In the genomic region with DNA sequence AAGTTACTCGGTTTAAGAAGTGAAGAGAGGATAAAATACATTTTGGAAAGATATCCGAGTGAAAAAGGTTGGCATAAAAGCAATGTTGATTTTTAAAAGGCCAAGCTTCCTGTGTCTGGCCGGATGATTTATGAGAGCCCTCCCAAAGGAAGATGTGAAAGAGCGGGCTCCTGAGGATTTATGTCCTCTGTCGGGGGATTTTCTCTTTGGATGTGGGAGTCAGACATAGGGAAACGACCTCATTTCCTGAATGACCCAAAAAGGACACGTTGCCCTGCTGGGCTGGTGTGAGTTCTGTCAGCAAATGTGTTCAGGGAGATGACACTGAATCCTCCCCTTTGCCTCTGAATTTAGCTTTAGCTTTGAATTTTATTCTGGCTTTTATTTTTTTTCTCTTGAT, we compare ENCODE assay signal across 11 mouse cellular contexts. TPM values are rescaled to one million over a fixed set of nuclear protein-coding genes. Genes with fewer than 3 reads are reported as not detected.
DNase-seq lines count a peak whose midpoint lies in the region; ATAC-seq and TF ChIP-seq lines count a peak whose summit lies in the region.
"Had no signal": no experiment of that assay in that cellular context is flagged by ENCODE, and none has a peak within 500 bp of the region (broad histone marks: within the 10 kb centered on the region; RNA-seq: fewer than 3 reads in every experiment).

No protein-coding gene starts in this region.

- peak; percentile 73 for DNase-seq in lung, embryonic 14.5 days
- DNase-seq in lung, adult 2 months: no peak
- peak; percentile 73 for DNase-seq in embryo, embryonic 10.5 days (ENCODE audit: low spot score)
- peak; percentile 74 for DNase-seq in kidney, adult 9 months
- no peak for DNase-seq in embryonic facial prominence, embryonic 10.5 days (ENCODE audit: low spot score)
- DNase-seq in retina, postnatal 1 day: no peak
- DNase-seq: thymus, postnatal 14 days had no signal

- H3K27me3 ChIP-seq in lung, embryonic 14.5 days (ENCODE audit: insufficient read depth, low read length): no peaks in the 10 kb centered on the region
- H3K27me3 ChIP-seq in neural tube, embryonic 13.5 days: no peaks in the 10 kb centered on the region
- no peaks in the 10 kb centered on the region for H3K27me3 ChIP-seq in embryonic facial prominence, embryonic 10.5 days (replicated peaks; ENCODE audit: low read depth, poor library complexity, severe bottlenecking)
- H3K27me3 ChIP-seq: forebrain, embryonic 15.5 days; limb, embryonic 13.5 days; midbrain, embryonic 15.5 days had no signal

- TF ChIP-seq CTCF in lung, embryonic 14.5 days (IDR thresholded peaks at IDR 0.05; ENCODE audit: low read depth): no peak
- no peak for TF ChIP-seq CTCF in lung, adult 2 months (IDR thresholded peaks at IDR 0.05; ENCODE audit: insufficient read depth, low read length)

- no peak overlapping the region for H3K9ac ChIP-seq in lung, embryonic 14.5 days
- H3K9ac ChIP-seq in neural tube, embryonic 13.5 days: 0 out of 2 replicates have a peak overlapping the region, but pooled peaks have one; percentile 27
- H3K9ac ChIP-seq: forebrain, embryonic 15.5 days; limb, embryonic 13.5 days; midbrain, embryonic 15.5 days had no signal

- H3K9me3 ChIP-seq in lung, embryonic 14.5 days (ENCODE audit: low read depth, low read length): no peaks in the 10 kb centered on the region
- no peaks in the 10 kb centered on the region for H3K9me3 ChIP-seq in neural tube, embryonic 13.5 days
- H3K9me3 ChIP-seq in embryonic facial prominence, embryonic 10.5 days: no peaks in the 10 kb centered on the region
- H3K9me3 ChIP-seq: forebrain, embryonic 15.5 days; limb, embryonic 13.5 days; midbrain, embryonic 15.5 days had no signal

- 30% methylated on average over 7 of the region's 7 CpGs for WGBS in lung, embryonic 14.5 days
- WGBS in lung, adult 2 months: 26% methylated on average over 7 of the region's 7 CpGs
- WGBS in neural tube, embryonic 13.5 days: 6% methylated on average over 7 of the region's 7 CpGs
- WGBS in embryonic facial prominence, embryonic 10.5 days: 53% methylated on average over 7 of the region's 7 CpGs

- H3K4me1 ChIP-seq in lung, embryonic 14.5 days (ENCODE audit: insufficient read depth): peaks cover 24% of the 10 kb centered on the region
- H3K4me1 ChIP-seq in lung, adult 2 months (ENCODE audit: control insufficient read depth, insufficient read depth, low read length): peaks cover 25% of the 10 kb centered on the region
- H3K4me1 ChIP-seq in neural tube, embryonic 13.5 days (replicated peaks): peaks cover 83% of the 10 kb centered on the region
- peaks cover 88% of the 10 kb centered on the region for H3K4me1 ChIP-seq in embryonic facial prominence, embryonic 10.5 days

- peaks cover 5% of the 10 kb centered on the region; the same call in 1 of the 2 replicates for H3K36me3 ChIP-seq in lung, embryonic 14.5 days (ENCODE audit: insufficient read depth)
- H3K36me3 ChIP-seq in neural tube, embryonic 13.5 days: no peaks in the 10 kb centered on the region
- H3K36me3 ChIP-seq in embryonic facial prominence, embryonic 10.5 days (replicated peaks): peaks cover 11% of the 10 kb centered on the region; the same call in 1 of the 2 replicates
- H3K36me3 ChIP-seq: forebrain, embryonic 15.5 days; limb, embryonic 13.5 days; midbrain, embryonic 15.5 days had no signal

- no peak overlapping the region for H3K27ac ChIP-seq in lung, embryonic 14.5 days (ENCODE audit: low read depth)
- H3K27ac ChIP-seq in neural tube, embryonic 13.5 days (replicated peaks): no peak overlapping the region
- no peak overlapping the region for H3K27ac ChIP-seq in embryonic facial prominence, embryonic 10.5 days (replicated peaks)
- H3K27ac ChIP-seq: forebrain, embryonic 15.5 days; limb, embryonic 13.5 days; midbrain, embryonic 15.5 days had no signal

- TF ChIP-seq POLR2A in lung, adult 2 months (IDR thresholded peaks at IDR 0.05; ENCODE audit: borderline replicate concordance, extremely low read depth, low read depth, low read length): no peak

- H3K4me2 ChIP-seq in lung, embryonic 14.5 days: 0 out of 2 replicates have a peak overlapping the region, but pooled peaks have one; percentile 3
- H3K4me2 ChIP-seq in neural tube, embryonic 13.5 days: no peak overlapping the region
- H3K4me2 ChIP-seq: forebrain, embryonic 15.5 days; limb, embryonic 13.5 days; midbrain, embryonic 15.5 days had no signal

- ATAC-seq in lung, embryonic 14.5 days (ENCODE audit: insufficient read depth): no peak
- no peak for ATAC-seq in neural tube, embryonic 13.5 days (ENCODE audit: low read depth)
- ATAC-seq: forebrain, embryonic 15.5 days; midbrain, embryonic 15.5 days had no signal

- no peak overlapping the region for H3K4me3 ChIP-seq in lung, embryonic 14.5 days (ENCODE audit: low read depth, low read length)
- H3K4me3 ChIP-seq in lung, adult 2 months (replicated peaks; ENCODE audit: extremely low read depth, low read depth, low read length): no peak overlapping the region
- no peak overlapping the region for H3K4me3 ChIP-seq in neural tube, embryonic 13.5 days
- H3K4me3 ChIP-seq in embryonic facial prominence, embryonic 10.5 days: no peak overlapping the region
- H3K4me3 ChIP-seq: forebrain, embryonic 15.5 days; limb, embryonic 13.5 days; midbrain, embryonic 15.5 days had no signal

RNA-seq across cellular contexts. Expression of a gene that starts 8.0 kb away (rescaled TPM):
- 20.4 and 21.4 TPM in 2 replicates for polyA plus RNA-seq in lung, embryonic 14.5 days (2014; fragmentation: Nextera tagmentation; extraction: Ambion mirVana)
- polyA plus RNA-seq in lung, adult 2 months (2012; rRNA removed): 20.9 and 25.9 TPM in 2 replicates
- 6.9 and 8.8 TPM in 2 replicates for polyA plus RNA-seq in neural tube, embryonic 13.5 days (2015; fragmentation: Nextera tagmentation; extraction: Ambion mirVana)
- 16.6 and 17.0 TPM in 2 replicates for polyA plus RNA-seq in embryonic facial prominence, embryonic 10.5 days (2016; fragmentation: Nextera tagmentation; extraction: Ambion mirVana)

Comparison
In these comparisons a context has a peak if more than half of its experiments do, and no peak if none do; other contexts are left out.
1. DNase-seq: peak in lung, embryonic 14.5 days (single experiment), embryo, embryonic 10.5 days (single experiment) and kidney, adult 9 months (single experiment); none in lung, adult 2 months (single experiment), embryonic facial prominence, embryonic 10.5 days (single experiment) and retina, postnatal 1 day (single experiment).